ENCODE assay signal across 10 mouse cellular contexts in the genomic region with DNA sequence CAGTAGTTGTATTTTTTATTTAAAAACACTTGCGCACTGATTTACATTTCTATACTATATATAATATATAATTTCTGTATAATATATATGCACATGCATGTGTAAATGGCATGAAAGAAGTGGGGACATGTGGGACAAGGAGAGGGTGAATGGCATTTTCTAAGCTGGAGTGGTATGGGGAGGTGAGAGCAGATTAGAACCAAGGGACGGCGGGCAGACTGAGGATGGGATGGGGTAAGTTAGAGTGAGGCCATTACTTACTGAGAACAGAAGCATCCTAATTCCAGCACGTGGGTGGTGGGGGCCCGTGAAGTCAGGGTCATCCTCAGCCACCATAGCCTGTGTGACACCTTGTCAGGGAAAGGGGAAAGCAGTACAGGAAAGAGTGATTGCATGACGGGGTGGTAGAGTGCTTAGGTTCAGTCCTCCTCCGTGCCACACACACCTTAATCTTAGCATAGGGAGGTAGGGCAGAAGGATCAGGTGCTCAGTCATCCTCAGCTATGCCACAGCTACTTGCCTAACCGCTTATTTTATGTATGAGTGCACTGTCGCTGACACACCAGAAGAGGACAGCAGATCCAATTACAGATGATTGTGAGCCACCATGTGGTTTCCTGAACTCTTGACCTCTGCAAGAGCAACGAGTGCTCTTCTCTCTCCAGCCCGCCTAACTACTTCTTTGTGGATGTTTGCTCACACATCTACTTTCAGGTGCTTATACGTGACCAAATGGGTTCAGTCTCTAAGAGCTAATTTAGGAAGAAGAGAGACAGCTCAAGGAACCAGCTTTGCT. TPM values are rescaled to one million over a fixed set of nuclear protein-coding genes. Genes with fewer than 3 reads are reported as not detected.
A peak's percentile ranks its signal among the peaks of the same experiment; 100 is the strongest.
DNase-seq lines count a peak whose midpoint lies in the region; ATAC-seq and TF ChIP-seq lines count a peak whose summit lies in the region.
"Had no signal": no experiment of that assay in that cellular context is flagged by ENCODE, and none has a peak within 500 bp of the region (broad histone marks: within the 10 kb centered on the region; RNA-seq: fewer than 3 reads in every experiment).

No protein-coding gene starts in this region.

- peak; percentile 49 for ATAC-seq in liver, embryonic 12.5 days
- peak; percentile 39 for ATAC-seq in neural tube, embryonic 15.5 days (ENCODE audit: low FRiP score)

- DNase-seq in liver, adult 2 months (ENCODE audit: extremely low read depth, low read depth, low spot score): peak; percentile 84
- DNase-seq in liver: no peak
- peak; percentile 35 for DNase-seq in embryo, embryonic 10 days (ENCODE audit: low spot score)
- no peak for DNase-seq in adipocyte (ENCODE audit: low spot score)
- no peak for DNase-seq in ovary, postnatal 14 days (ENCODE audit: low spot score)
- DNase-seq: cerebellum, postnatal 14 days had no signal

- TF ChIP-seq CTCF in liver, adult 2 months (IDR thresholded peaks at IDR 0.05; ENCODE audit: low read depth, low read length): peak; percentile 51

- no peaks in the 10 kb centered on the region for H3K9me3 ChIP-seq in liver, embryonic 12.5 days (replicated peaks)
- no peaks in the 10 kb centered on the region for H3K9me3 ChIP-seq in neural tube, embryonic 15.5 days (replicated peaks)

- peaks cover 34% of the 10 kb centered on the region for H3K4me1 ChIP-seq in liver, adult 2 months (ENCODE audit: control insufficient read depth, insufficient read depth, low read length)
- H3K4me1 ChIP-seq in liver, embryonic 12.5 days: no peaks in the 10 kb centered on the region
- no peaks in the 10 kb centered on the region for H3K4me1 ChIP-seq in neural tube, embryonic 15.5 days

- H3K4me2 ChIP-seq in liver, embryonic 12.5 days: no peak overlapping the region
- no peak overlapping the region for H3K4me2 ChIP-seq in neural tube, embryonic 15.5 days

- no peak for TF ChIP-seq POLR2A in liver, adult 2 months (IDR thresholded peaks at IDR 0.05; ENCODE audit: extremely low read depth, insufficient read depth, low read length)

- peaks cover 31% of the 10 kb centered on the region for H3K36me3 ChIP-seq in liver, adult 2 months (ENCODE audit: control insufficient read depth, insufficient read depth, low read length)
- H3K36me3 ChIP-seq in liver, embryonic 12.5 days: peaks cover 31% of the 10 kb centered on the region
- H3K36me3 ChIP-seq in neural tube, embryonic 15.5 days: peaks cover 32% of the 10 kb centered on the region

- H3K27me3 ChIP-seq in liver, adult 2 months (ENCODE audit: control insufficient read depth, insufficient read depth, low read length): no peaks in the 10 kb centered on the region
- H3K27me3 ChIP-seq in liver, embryonic 12.5 days (replicated peaks): no peaks in the 10 kb centered on the region
- no peaks in the 10 kb centered on the region for H3K27me3 ChIP-seq in neural tube, embryonic 15.5 days (replicated peaks)

- peak overlapping the region; percentile 56 for H3K27ac ChIP-seq in liver, adult 2 months (replicated peaks; ENCODE audit: insufficient read depth, low read depth, low read length)
- H3K27ac ChIP-seq in liver, embryonic 12.5 days: no peak overlapping the region
- H3K27ac ChIP-seq in neural tube, embryonic 15.5 days (replicated peaks): no peak overlapping the region

- no peaks in the 10 kb centered on the region for H3K79me2 ChIP-seq in liver, adult 2 months (ENCODE audit: control insufficient read depth, insufficient read depth, low read length)

- peak overlapping the region; percentile 20; the same call in 1 of the 2 replicates for H3K9ac ChIP-seq in liver, adult 2 months (ENCODE audit: low read depth, low read length)
- H3K9ac ChIP-seq in liver, embryonic 12.5 days: no peak overlapping the region
- H3K9ac ChIP-seq in neural tube, embryonic 15.5 days (replicated peaks): no peak overlapping the region

- 30% methylated on average over 12 of the region's 12 CpGs for WGBS in liver, adult 2 months
- WGBS in liver, embryonic 12.5 days (ENCODE audit: insufficient replicate concordance): 64% methylated on average over 12 of the region's 12 CpGs
- 68% methylated on average over 12 of the region's 12 CpGs for WGBS in neural tube, embryonic 15.5 days

- no peak overlapping the region for H3K4me3 ChIP-seq in liver, adult 2 months (ENCODE audit: insufficient read depth, low read depth, low read length)
- H3K4me3 ChIP-seq in liver, embryonic 12.5 days: no peak overlapping the region
- no peak overlapping the region for H3K4me3 ChIP-seq in neural tube, embryonic 15.5 days (replicated peaks)

RNA-seq across cellular contexts. Expression of a gene that starts 9.3 kb away (rescaled TPM):
- 56.3 and 66.7 TPM in 2 replicates for total RNA-seq in liver, adult 2 months (2014; rRNA removed)
- 74.3 and 146 TPM in 2 replicates for polyA plus RNA-seq in liver, adult 2 months (2012; rRNA removed)
- not detected in 2 replicates for polyA plus RNA-seq in liver, embryonic 12.5 days (2016; fragmentation: Nextera tagmentation; extraction: Ambion mirVana)
- polyA plus RNA-seq in neural tube, embryonic 15.5 days (2015; fragmentation: Nextera tagmentation; extraction: Ambion mirVana): 0.72 TPM in 1 of 2 replicates, not detected in the other
- total RNA-seq: gastrocnemius, postnatal 4 days had no signal
- polyA plus RNA-seq: stomach, embryonic 14.5 days had no signal

RNA-seq across cellular contexts. Expression of a gene that starts 28.6 kb away (rescaled TPM):
- 0.20 and 0.46 TPM in 2 replicates for total RNA-seq in liver, adult 2 months (2014; rRNA removed)
- polyA plus RNA-seq in liver, adult 2 months (2012; rRNA removed): 0.11 and 0.45 TPM in 2 replicates
- polyA plus RNA-seq in liver, embryonic 12.5 days (2016; fragmentation: Nextera tagmentation; extraction: Ambion mirVana): 0.49 and 0.57 TPM in 2 replicates
- polyA plus RNA-seq in neural tube, embryonic 15.5 days (2015; fragmentation: Nextera tagmentation; extraction: Ambion mirVana): 354 and 420 TPM in 2 replicates

RNA-seq across cellular contexts. Expression of a gene that starts 29.3 kb away (rescaled TPM):
- total RNA-seq in liver, adult 2 months (2014; rRNA removed): 9.2 and 10.7 TPM in 2 replicates
- 3.0 and 3.4 TPM in 2 replicates for polyA plus RNA-seq in liver, adult 2 months (2012; rRNA removed)
- polyA plus RNA-seq in liver, embryonic 12.5 days (2016; fragmentation: Nextera tagmentation; extraction: Ambion mirVana): 3.5 and 3.7 TPM in 2 replicates
- polyA plus RNA-seq in neural tube, embryonic 15.5 days (2015; fragmentation: Nextera tagmentation; extraction: Ambion mirVana): 3.3 and 4.6 TPM in 2 replicates

RNA-seq across cellular contexts. Expression of a gene that starts 35.4 kb away (rescaled TPM):
- total RNA-seq in liver, adult 2 months (2014; rRNA removed): 691 and 755 TPM in 2 replicates
- polyA plus RNA-seq in liver, adult 2 months (2012; rRNA removed): 633 and 710 TPM in 2 replicates
- polyA plus RNA-seq in liver, embryonic 12.5 days (2016; fragmentation: Nextera tagmentation; extraction: Ambion mirVana): 137 and 145 TPM in 2 replicates
- 129 and 134 TPM in 2 replicates for polyA plus RNA-seq in neural tube, embryonic 15.5 days (2015; fragmentation: Nextera tagmentation; extraction: Ambion mirVana)

RNA-seq across cellular contexts. Expression of a gene that starts 35.7 kb away (rescaled TPM):
- total RNA-seq in liver, adult 2 months (2014; rRNA removed): 25.4 and 36.4 TPM in 2 replicates
- 9.2 and 12.2 TPM in 2 replicates for polyA plus RNA-seq in liver, adult 2 months (2012; rRNA removed)
- 8.2 and 9.7 TPM in 2 replicates for polyA plus RNA-seq in liver, embryonic 12.5 days (2016; fragmentation: Nextera tagmentation; extraction: Ambion mirVana)
- polyA plus RNA-seq in neural tube, embryonic 15.5 days (2015; fragmentation: Nextera tagmentation; extraction: Ambion mirVana): 5.4 and 7.0 TPM in 2 replicates

Comparison
In these comparisons a context has a peak if more than half of its experiments do, and no peak if none do; other contexts are left out.
1. DNase-seq: peak in liver, adult 2 months (single experiment) and embryo, embryonic 10 days (single experiment); none in liver (single experiment), adipocyte (single experiment) and ovary, postnatal 14 days (single experiment).
2. RNA of a gene that starts 9.3 kb away (polyA plus RNA-seq): 74.3 to 146 TPM in liver, adult 2 months; 0.72 TPM in neural tube, embryonic 15.5 days and not detected in liver, embryonic 12.5 days; every median in the first group is over 10 times any median in the second.
3. RNA of a gene that starts 28.6 kb away (polyA plus RNA-seq): 354 to 420 TPM in neural tube, embryonic 15.5 days; 0.49 to 0.57 TPM in liver, embryonic 12.5 days and 0.11 to 0.45 TPM in liver, adult 2 months; every median in the first group is over 100 times any median in the second.